Mouse (Mus musculus) frontal cortex, adult 2 months (tissue): ENCODE data around the gene Olfr679. TPM values are rescaled to one million over a fixed set of nuclear protein-coding genes. Genes with fewer than 3 reads are reported as not detected.
"Not testable (repeated sequence)": the region's sequence is repeated elsewhere in the genome, so short reads cannot be mapped to it uniquely, and the experiment has no call there.

ENCODE experiments used
- DNase-seq, 2 experiments: peaks; one replicate each; pipeline ENCODE4 v3.0.0; 2022; ENCODE audit warnings: low spot score in 1 of 2; ENCODE audit errors: extremely low spot score in 1 of 2
- polyA plus RNA-seq: library from polyadenylated mRNA; depleted of rRNA; stranded (reverse); fragments of >200 nt; gene quantifications from 2 replicates; pipeline ENCODE4 v1.2.3, GENCODE M21; 2012; rRNA removed

The Olfr679 gene
- polyA plus RNA-seq, result not detected in 2 replicates

DNA sequence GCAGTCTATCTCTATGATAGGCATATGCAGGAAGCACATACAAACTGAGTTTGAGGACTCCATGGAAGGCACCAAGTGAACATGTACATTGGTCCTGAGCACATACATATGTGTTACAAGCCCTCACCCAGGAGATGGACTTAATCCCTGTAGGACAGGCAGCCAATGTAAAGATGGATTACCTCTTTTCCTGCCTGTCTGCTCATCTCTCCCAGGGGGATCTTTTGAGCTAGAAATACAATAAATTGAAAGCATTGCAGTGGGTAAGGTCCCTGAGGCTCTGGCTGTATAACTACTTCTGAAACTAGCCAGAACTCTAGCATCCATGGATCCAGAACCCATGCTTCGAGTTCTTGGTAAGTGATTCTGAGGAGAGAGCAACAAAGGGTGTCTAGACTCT, at the start of gene Olfr679:
Gene Olfr679, plus strand, starts transcription at position 301 of the 400 bp plus-strand sequence.
- DNase-seq, result no peak

- DNase-seq, result no peak
Observed at GRCm38 (mm10) chr7:105032398-105032797, 48.6 kb upstream of the Olfr679 start, which contains the start of gene Olfr676. Olfr676 (plus strand) TSS chr7:105032698.

GRCm38 (mm10) chr7:105033836-105034235, 47.2 kb upstream of the Olfr679 start:
- not testable (repeated sequence) for DNase-seq

- DNase-seq, result no peak
Observed at GRCm38 (mm10) chr7:105058951-105059350, 22.1 kb upstream of the Olfr679 start.

DNA sequence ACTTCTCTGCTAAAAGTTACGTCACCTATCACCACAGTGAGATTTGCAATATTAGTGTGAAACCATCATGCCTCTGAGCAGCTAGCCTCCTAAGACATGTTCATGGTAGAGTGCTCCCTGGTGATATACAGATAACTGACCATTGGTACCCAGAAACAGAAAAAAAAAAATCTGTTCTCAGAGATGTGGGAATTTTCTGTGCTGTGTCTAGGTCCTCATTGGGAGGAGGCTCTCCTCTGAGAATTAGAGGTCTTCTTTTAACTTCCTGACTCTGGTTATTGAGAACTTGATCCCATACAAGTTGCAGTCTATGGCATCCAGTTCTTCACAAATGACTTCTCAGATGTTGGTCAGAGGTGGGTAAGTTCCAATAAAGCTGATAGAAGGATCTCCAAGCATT, 16.8 kb upstream of the Olfr679 start, which contains the start of gene Olfr678:
Gene Olfr678, plus strand, starts transcription at position 301 of the 400 bp plus-strand sequence.
- no peak for DNase-seq

- DNase-seq, result not testable (repeated sequence)
Observed at GRCm38 (mm10) chr7:105092717-105093116, 11.7 kb downstream of the Olfr679 start, which contains the start of gene Olfr680-ps1. Olfr680-ps1 (minus strand) TSS chr7:105092817.

DNA sequence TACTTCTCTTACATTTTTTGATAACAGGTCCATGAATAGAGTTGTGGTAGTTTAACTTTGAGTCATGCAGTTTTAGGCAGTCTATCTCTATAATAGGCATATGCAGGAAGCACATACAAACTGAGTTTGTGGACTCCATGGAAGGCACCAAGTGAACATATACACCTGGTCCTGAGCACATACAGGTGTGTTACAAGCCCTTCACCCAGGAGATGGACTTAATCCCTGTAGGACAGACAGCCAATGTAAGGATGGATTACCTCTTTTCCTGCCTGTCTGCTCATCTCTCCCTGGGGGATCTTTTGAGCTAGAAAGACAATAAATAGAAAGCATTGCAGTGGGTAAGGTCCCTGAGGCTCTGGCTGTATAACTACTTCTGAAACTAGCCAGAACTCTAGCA, 35.5 kb downstream of the Olfr679 start, which contains the start of gene Olfr681:
Gene Olfr681, plus strand, starts transcription at position 301 of the 400 bp plus-strand sequence.
- no peak for DNase-seq

Other genes with a start within 250 kb of the Olfr679 start
- not detected in 2 replicates for gene Usp17lb, start 238.6 kb upstream of the Olfr679 start, polyA plus RNA-seq
- not detected in 2 replicates for gene Usp17la, start 224.2 kb upstream of the Olfr679 start, polyA plus RNA-seq
- gene Olfr665, start 203.2 kb upstream of the Olfr679 start, polyA plus RNA-seq, result not detected in 2 replicates
- gene Olfr666, start 185.3 kb upstream of the Olfr679 start, polyA plus RNA-seq, result not detected in 2 replicates
- not detected in 2 replicates for gene Olfr667, start 159.7 kb upstream of the Olfr679 start, polyA plus RNA-seq
- gene Olfr668, start 153.1 kb upstream of the Olfr679 start, polyA plus RNA-seq, result not detected in 2 replicates
- 0.23 TPM in 1 of 2 replicates, not detected in the other for gene Olfr669, start 147.0 kb upstream of the Olfr679 start, polyA plus RNA-seq
- not detected in 2 replicates for gene Olfr670, start 118.6 kb upstream of the Olfr679 start, polyA plus RNA-seq
- gene Olfr671, start 102.1 kb upstream of the Olfr679 start, polyA plus RNA-seq, result not detected in 2 replicates
- gene Olfr672, start 79.2 kb upstream of the Olfr679 start, polyA plus RNA-seq, result not detected in 2 replicates
- gene Olfr675, start 52.7 kb upstream of the Olfr679 start, polyA plus RNA-seq, result not detected in 2 replicates
- gene Olfr676, start 48.5 kb upstream of the Olfr679 start, polyA plus RNA-seq, result 0.19 TPM in 1 of 2 replicates, not detected in the other
- gene Olfr677, start 29.8 kb upstream of the Olfr679 start, polyA plus RNA-seq, result not detected in 2 replicates
- not detected in 2 replicates for gene Olfr678, start 16.7 kb upstream of the Olfr679 start, polyA plus RNA-seq
- gene Olfr680-ps1, start 11.6 kb downstream of the Olfr679 start, polyA plus RNA-seq, result not detected in 2 replicates
- 0.19 TPM in 1 of 2 replicates, not detected in the other for gene Olfr681, start 35.6 kb downstream of the Olfr679 start, polyA plus RNA-seq
- 0.15 TPM in 1 of 2 replicates, not detected in the other for gene Olfr683, start 65.8 kb downstream of the Olfr679 start, polyA plus RNA-seq
- 0.11 TPM in 1 of 2 replicates, not detected in the other for gene Olfr684, start 82.4 kb downstream of the Olfr679 start, polyA plus RNA-seq
- 0.06 TPM in 1 of 2 replicates, not detected in the other for gene Olfr685, start 104.8 kb downstream of the Olfr679 start, polyA plus RNA-seq
- 0.04 TPM in 1 of 2 replicates, not detected in the other for gene Olfr686, start 126.3 kb downstream of the Olfr679 start, polyA plus RNA-seq
- gene Olfr688, start 206.9 kb downstream of the Olfr679 start, polyA plus RNA-seq, result not detected in 2 replicates
- not detected in 2 replicates for gene Olfr689, start 230.0 kb downstream of the Olfr679 start, polyA plus RNA-seq